Mouse (Mus musculus): Measurements from ENCODE around the gene Pgm2l1.

GRCm38 (mm10) chr7:100227158-100227875, at the start of gene Pgm2l1:
- TF ChIP-seq CTCF (IDR thresholded peaks at IDR 0.05; ENCODE audit: borderline replicate concordance, insufficient read depth, low read depth, low read length) = no peak
- TF ChIP-seq POLR2A (IDR thresholded peaks at IDR 0.05; ENCODE audit: borderline replicate concordance, insufficient read depth, low read length) = peak; percentile 70; the same call in 1 of the 2 replicates
